Mouse (Mus musculus) heart, postnatal 36 days (tissue): ENCODE results near the gene Ppfibp1. TPM values are rescaled to one million over a fixed set of nuclear protein-coding genes. Genes with fewer than 3 reads are reported as not detected.

Source experiments
- DNase-seq, 2 experiments: peaks; one replicate each; pipeline ENCODE4 v3.0.0; 2021 to 2022
- intact Hi-C: fragments of 180-260 bp; cut with DNase I; formaldehyde crosslinking; loops from one replicate; pipeline ENCODE4 v1.15.1; 2025
- total RNA-seq, 2 experiments: library from RNA; stranded (reverse); gene quantifications; 2 replicates each; pipeline ENCODE4 v1.2.3; 2021

Gene Ppfibp1
- total RNA-seq, 2 experiments from 2014 or later: 111 to 115 TPM

GRCm38 (mm10) chr6:146955475-146955874 is 67.2 kb downstream of the Ppfibp1 start:
- intact Hi-C loops: no loop called here
- DNase-seq: no peak

- intact Hi-C loops: no loop called here
- no peak for DNase-seq
Observed at GRCm38 (mm10) chr6:146955896-146956295, 67.6 kb downstream of the Ppfibp1 start.

GRCm38 (mm10) chr6:146956961-146957360 is 68.7 kb downstream of the Ppfibp1 start:
- DNase-seq: no peak
- intact Hi-C loops: no loop called here

GRCm38 (mm10) chr6:146958694-146959093 is 70.4 kb downstream of the Ppfibp1 start:
- no peak for DNase-seq
- intact Hi-C loops: no loop called here

- intact Hi-C loops: loop anchor here (5.0 kb wide), 1 partner anchor 73 kb away; the partner anchor contains the start of gene Ppfibp1
- no peak for DNase-seq
Observed at GRCm38 (mm10) chr6:146959908-146960680, 71.8 kb downstream of the Ppfibp1 start.

GRCm38 (mm10) chr6:146960956-146961355 is 72.7 kb downstream of the Ppfibp1 start:
- no peak for DNase-seq
- intact Hi-C loops: loop anchor here (1.0 to 5.0 kb wide), 2 partner anchors 74 to 128 kb away; partner anchors contain the start of gene Ppfibp1

- DNase-seq: no peak
- intact Hi-C loops: loop anchor here (1.0 to 5.0 kb wide), 3 partner anchors 75 to 137 kb away; partner anchors contain the start of gene Ppfibp1
Observed at GRCm38 (mm10) chr6:146961832-146962481, 73.7 kb downstream of the Ppfibp1 start.

GRCm38 (mm10) chr6:146963396-146964150 is 75.3 kb downstream of the Ppfibp1 start:
- DNase-seq: no peak
- intact Hi-C loops: loop anchor here (2.0 to 5.0 kb wide), 3 partner anchors 31 to 139 kb away; partner anchors contain the start of gene Ppfibp1

- intact Hi-C loops: loop anchor here (2.0 kb wide), 1 partner anchor 30 kb away; no protein-coding TSS in a partner anchor
- no peak for DNase-seq
Observed at GRCm38 (mm10) chr6:146965139-146965772, 77.0 kb downstream of the Ppfibp1 start.

GRCm38 (mm10) chr6:146966446-146967019 is 78.2 kb downstream of the Ppfibp1 start:
- intact Hi-C loops: no loop called here
- DNase-seq: no peak

GRCm38 (mm10) chr6:146967836-146968235 is 79.5 kb downstream of the Ppfibp1 start:
- DNase-seq: no peak
- intact Hi-C loops: no loop called here

- no peak for DNase-seq
- intact Hi-C loops: no loop called here
Observed at GRCm38 (mm10) chr6:146970811-146971210, 82.5 kb downstream of the Ppfibp1 start.

- no peak for DNase-seq
- intact Hi-C loops: no loop called here
Observed at GRCm38 (mm10) chr6:146971366-146971765, 83.1 kb downstream of the Ppfibp1 start.

- no peak for DNase-seq
- intact Hi-C loops: no loop called here
Observed at GRCm38 (mm10) chr6:146972009-146972408, 83.7 kb downstream of the Ppfibp1 start.

GRCm38 (mm10) chr6:146972740-146973139 is 84.5 kb downstream of the Ppfibp1 start:
- intact Hi-C loops: no loop called here
- no peak for DNase-seq

GRCm38 (mm10) chr6:146973406-146973805 is 85.1 kb downstream of the Ppfibp1 start:
- no peak for DNase-seq
- intact Hi-C loops: no loop called here

- intact Hi-C loops: no loop called here
- no peak for DNase-seq
Observed at GRCm38 (mm10) chr6:146973830-146974229, 85.5 kb downstream of the Ppfibp1 start.

- intact Hi-C loops: no loop called here
- DNase-seq: no peak
Observed at GRCm38 (mm10) chr6:146976446-146976845, 88.2 kb downstream of the Ppfibp1 start.

- intact Hi-C loops: no loop called here
- DNase-seq: no peak
Observed at GRCm38 (mm10) chr6:146978691-146979114, 90.4 kb downstream of the Ppfibp1 start.

- intact Hi-C loops: no loop called here
- no peak for DNase-seq
Observed at GRCm38 (mm10) chr6:146979115-146979744, 90.9 kb downstream of the Ppfibp1 start.
